Mouse (Mus musculus) MEL (cell line): ENCODE results near the gene Mab21l3.

ENCODE experiments used
- CHD1 ChIP-seq: IDR thresholded peaks from 2 replicates; pipeline ENCODE4 v1.6.1; 2012; ENCODE audit warnings: low read depth, mild to moderate bottlenecking, inconsistent platforms, low read length, improper control_type of control experiment
- CHD2 ChIP-seq: IDR thresholded peaks from 2 replicates; pipeline ENCODE4 v1.6.1; 2011; ENCODE audit warnings: low read length, improper control_type of control experiment
- CTCF ChIP-seq, 3 experiments: IDR thresholded peaks in 2 of 3; conservative IDR thresholded peaks in 1 of 3; 2 replicates each; pipeline ENCODE4 v1.5.1; 2011 to 2012; ENCODE audit warnings: low read length in 3 of 3, low read depth in 2 of 3, mild to moderate bottlenecking in 2 of 3, improper control_type of control experiment in 1 of 3, inconsistent platforms in 1 of 3, mixed read lengths in 1 of 3, moderate library complexity in 1 of 3; ENCODE audit not compliant: control insufficient read depth in 1 of 3, insufficient read depth in 1 of 3, poor library complexity in 1 of 3, severe bottlenecking in 1 of 3
- MAX ChIP-seq: IDR thresholded peaks from 2 replicates; pipeline ENCODE4 v1.6.1; 2011; ENCODE audit warnings: low read length, improper control_type of control experiment
- POLR2AphosphoS5 ChIP-seq: IDR thresholded peaks from 2 replicates; pipeline ENCODE4 v1.6.1; 2012; ENCODE audit warnings: low read depth, borderline replicate concordance, mild to moderate bottlenecking, inconsistent platforms, low read length, moderate library complexity, mixed read lengths
- RAD21 ChIP-seq: IDR thresholded peaks from 2 replicates; pipeline ENCODE4 v1.6.1; 2011; ENCODE audit warnings: mild to moderate bottlenecking, low read depth, low read length, improper control_type of control experiment
- TAL1 ChIP-seq: IDR thresholded peaks from 2 replicates; pipeline ENCODE4 v1.6.1; 2012; ENCODE audit warnings: mild to moderate bottlenecking, inconsistent platforms, low read length, moderate library complexity, mixed read lengths
- ZNF384 ChIP-seq: IDR thresholded peaks from 2 replicates; pipeline ENCODE4 v1.6.1; 2012; ENCODE audit warnings: low read depth, mild to moderate bottlenecking, inconsistent platforms, low read length, improper control_type of control experiment

DNA sequence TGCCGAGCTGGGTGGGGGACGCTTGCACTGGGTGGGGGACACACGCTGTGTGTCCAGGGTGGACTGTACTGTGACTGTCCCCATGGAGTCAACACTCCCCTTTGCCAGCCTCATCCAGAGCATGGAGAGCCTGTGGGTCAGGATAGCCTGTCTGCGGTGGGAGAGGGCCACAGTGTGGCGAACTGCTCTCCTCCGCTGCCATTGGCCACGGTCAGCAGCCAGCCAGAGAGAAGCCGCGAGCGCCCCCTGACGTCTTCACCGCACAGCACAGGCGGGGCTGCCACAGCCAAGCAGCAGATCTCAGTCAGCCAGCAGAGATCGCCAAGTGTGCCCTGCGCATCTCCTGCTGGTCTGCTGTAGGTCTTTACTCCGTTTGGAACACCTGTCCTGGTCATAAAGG is 42.6 kb downstream of the Mab21l3 start:
- TF ChIP-seq POLR2AphosphoS5: no peak
- no peak for TF ChIP-seq CTCF (IDR thresholded peaks at IDR 0.05 in 2 of 3, conservative IDR thresholded peaks at IDR 0.05 in 1 of 3; ENCODE audit: control insufficient read depth in 1 of 3, insufficient read depth in 1 of 3, low read depth in 2 of 3, low read length in 3 of 3, poor library complexity in 1 of 3, severe bottlenecking in 1 of 3)
- no peak for TF ChIP-seq RAD21
- TF ChIP-seq CHD1: no peak
- TF ChIP-seq MAX: no peak
- TF ChIP-seq TAL1: no peak
- no peak for TF ChIP-seq ZNF384
- TF ChIP-seq CHD2: no peak
